Comparison of ENCODE assay signal across 15 mouse cellular contexts in the genomic region with DNA sequence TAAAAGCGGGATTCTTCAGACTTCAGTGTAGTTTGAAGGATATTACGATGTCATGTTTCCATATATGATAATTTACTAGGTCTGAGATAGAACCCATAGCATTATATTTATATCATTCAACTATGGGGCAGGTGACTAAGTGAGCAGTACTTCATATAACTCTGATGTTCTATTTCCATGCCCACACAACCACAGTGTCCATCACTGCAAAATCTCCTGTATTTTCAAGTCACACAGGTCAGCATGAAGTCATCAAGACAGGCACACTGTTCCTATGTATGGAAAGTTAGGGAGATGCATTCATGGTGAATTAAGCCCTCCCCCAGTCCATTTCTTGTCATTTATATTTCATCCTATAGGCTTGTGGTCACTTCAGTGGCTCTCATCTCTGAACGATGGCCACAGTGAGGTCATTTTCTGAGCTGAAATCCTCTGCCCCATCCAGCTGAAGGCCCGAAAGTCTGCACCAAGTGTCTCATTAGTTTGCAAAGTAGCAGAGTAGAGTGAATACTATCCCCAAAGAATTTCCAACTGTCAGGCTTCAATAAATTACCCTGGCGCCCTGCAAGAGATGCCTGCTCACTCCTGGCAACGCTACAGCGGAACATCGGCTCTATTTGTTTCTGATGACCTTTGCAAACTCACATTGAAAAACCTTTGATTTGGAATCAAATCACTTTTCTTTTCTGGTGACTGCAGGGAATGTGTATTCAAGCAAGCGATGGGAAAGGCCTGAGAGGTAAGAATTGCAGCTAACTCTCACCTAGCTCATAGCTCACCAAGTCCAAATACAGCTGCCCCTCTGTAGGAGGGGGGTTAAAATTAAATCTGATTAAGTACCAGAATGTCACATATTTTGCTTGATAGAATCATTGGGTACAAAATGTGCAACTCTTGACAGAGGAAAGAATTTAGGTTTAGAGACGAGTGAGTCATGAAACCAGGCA.
DNase-seq lines count a peak whose midpoint lies in the region; ATAC-seq lines count a peak whose summit lies in the region.
"Had no signal": no experiment of that assay in that cellular context is flagged by ENCODE, and none has a peak within 500 bp of the region (broad histone marks: within the 10 kb centered on the region; RNA-seq: fewer than 3 reads in every experiment).

No protein-coding gene starts in this region.

- no peak overlapping the region for H3K4me3 ChIP-seq in midbrain, embryonic 10.5 days
- no peak overlapping the region for H3K4me3 ChIP-seq in midbrain, embryonic 15.5 days
- H3K4me3 ChIP-seq in hindbrain, embryonic 15.5 days, result no peak overlapping the region
- H3K4me3 ChIP-seq in neural tube, embryonic 14.5 days (ENCODE audit: low read depth, low read length), result no peak overlapping the region
- H3K4me3 ChIP-seq: embryonic facial prominence, embryonic 15.5 days; limb, embryonic 10.5 days; liver, embryonic 13.5 days; megakaryocyte, embryonic 14.5 days had no signal

- H3K27ac ChIP-seq in midbrain, embryonic 10.5 days (replicated peaks), result no peak overlapping the region; the same call in 1 of the 2 replicates
- no peak overlapping the region for H3K27ac ChIP-seq in midbrain, embryonic 15.5 days
- no peak overlapping the region for H3K27ac ChIP-seq in hindbrain, embryonic 15.5 days (replicated peaks)
- H3K27ac ChIP-seq in neural tube, embryonic 14.5 days (ENCODE audit: low read depth, low read length), result no peak overlapping the region
- H3K27ac ChIP-seq: embryonic facial prominence, embryonic 15.5 days; limb, embryonic 10.5 days; liver, embryonic 13.5 days had no signal

- H3K4me2 ChIP-seq in midbrain, embryonic 15.5 days, result no peak overlapping the region
- no peak overlapping the region for H3K4me2 ChIP-seq in hindbrain, embryonic 15.5 days
- no peak overlapping the region for H3K4me2 ChIP-seq in neural tube, embryonic 14.5 days (ENCODE audit: low read depth, low read length)
- H3K4me2 ChIP-seq: embryonic facial prominence, embryonic 15.5 days; heart, embryonic 11.5 days; liver, embryonic 13.5 days had no signal

- no peak for ATAC-seq in midbrain, embryonic 15.5 days (replicated peaks)
- ATAC-seq in hindbrain, embryonic 15.5 days (ENCODE audit: low FRiP score, low read depth), result peak; percentile 30; the same call in 1 of the 2 replicates
- peak; percentile 76; the same call in 1 of the 2 replicates for ATAC-seq in neural tube, embryonic 14.5 days (ENCODE audit: low read depth)

- H3K9ac ChIP-seq in midbrain, embryonic 15.5 days, result no peak overlapping the region
- H3K9ac ChIP-seq in hindbrain, embryonic 15.5 days, result no peak overlapping the region
- no peak overlapping the region for H3K9ac ChIP-seq in neural tube, embryonic 14.5 days (replicated peaks; ENCODE audit: low read depth, low read length)
- H3K9ac ChIP-seq: embryonic facial prominence, embryonic 15.5 days; liver, embryonic 13.5 days had no signal

- no peaks in the 10 kb centered on the region for H3K27me3 ChIP-seq in midbrain, embryonic 10.5 days (ENCODE audit: low read depth, poor library complexity, severe bottlenecking)
- H3K27me3 ChIP-seq in midbrain, embryonic 15.5 days (replicated peaks), result no peaks in the 10 kb centered on the region
- no peaks in the 10 kb centered on the region for H3K27me3 ChIP-seq in hindbrain, embryonic 15.5 days
- no peaks in the 10 kb centered on the region for H3K27me3 ChIP-seq in neural tube, embryonic 14.5 days (ENCODE audit: control insufficient read depth, insufficient read depth, low read length)
- H3K27me3 ChIP-seq: liver, embryonic 13.5 days; megakaryocyte, embryonic 14.5 days had no signal

- H3K4me1 ChIP-seq in midbrain, embryonic 10.5 days, result peaks cover 8% of the 10 kb centered on the region
- H3K4me1 ChIP-seq in midbrain, embryonic 15.5 days, result no peaks in the 10 kb centered on the region; the same call in 1 of the 2 replicates
- H3K4me1 ChIP-seq in hindbrain, embryonic 15.5 days (replicated peaks), result 0 out of 2 replicates have a peak, but pooled peaks cover 9% of the 10 kb centered on the region
- no peaks in the 10 kb centered on the region for H3K4me1 ChIP-seq in neural tube, embryonic 14.5 days (ENCODE audit: control insufficient read depth, insufficient read depth, low read length)
- H3K4me1 ChIP-seq: embryonic facial prominence, embryonic 15.5 days; limb, embryonic 10.5 days; liver, embryonic 13.5 days; megakaryocyte, embryonic 14.5 days had no signal

- no peaks in the 10 kb centered on the region for H3K36me3 ChIP-seq in midbrain, embryonic 10.5 days
- no peaks in the 10 kb centered on the region for H3K36me3 ChIP-seq in midbrain, embryonic 15.5 days (replicated peaks)
- no peaks in the 10 kb centered on the region for H3K36me3 ChIP-seq in hindbrain, embryonic 15.5 days
- H3K36me3 ChIP-seq in neural tube, embryonic 14.5 days (ENCODE audit: control insufficient read depth, insufficient read depth, low read length), result no peaks in the 10 kb centered on the region
- H3K36me3 ChIP-seq: embryonic facial prominence, embryonic 15.5 days; limb, embryonic 10.5 days; liver, embryonic 13.5 days had no signal

- H3K9me3 ChIP-seq in midbrain, embryonic 10.5 days (replicated peaks), result no peaks in the 10 kb centered on the region
- H3K9me3 ChIP-seq in midbrain, embryonic 15.5 days, result no peaks in the 10 kb centered on the region
- no peaks in the 10 kb centered on the region for H3K9me3 ChIP-seq in hindbrain, embryonic 15.5 days
- no peaks in the 10 kb centered on the region for H3K9me3 ChIP-seq in neural tube, embryonic 14.5 days (ENCODE audit: control insufficient read depth, low read length)
- H3K9me3 ChIP-seq: embryonic facial prominence, embryonic 15.5 days; limb, embryonic 10.5 days; liver, embryonic 13.5 days; megakaryocyte, embryonic 14.5 days had no signal

- 55% methylated on average over 10 of the region's 10 CpGs for WGBS in midbrain, embryonic 10.5 days
- WGBS in midbrain, embryonic 15.5 days, result 31% methylated on average over 10 of the region's 10 CpGs
- WGBS in hindbrain, embryonic 15.5 days, result 30% methylated on average over 10 of the region's 10 CpGs
- 31% methylated on average over 10 of the region's 10 CpGs for WGBS in neural tube, embryonic 14.5 days

- peak; percentile 6 for DNase-seq in adrenal gland, postnatal 10 days
- DNase-seq in adrenal gland, postnatal 25 days, result no peak
- DNase-seq in midbrain, embryonic 10.5 days (ENCODE audit: low spot score), result peak; percentile 17
- no peak for DNase-seq in layer of hippocampus, adult 9-11 months
- no peak for DNase-seq in cerebellum, adult 9-11 months
- DNase-seq: gastrocnemius, postnatal 25 days; kidney, adult 11 months; liver, embryonic 13.5 days had no signal

Comparison
In these comparisons a context has a peak if more than half of its experiments do, and no peak if none do; other contexts are left out.
1. DNase-seq: peak in adrenal gland, postnatal 10 days (single experiment) and midbrain, embryonic 10.5 days (single experiment); none in adrenal gland, postnatal 25 days (single experiment), layer of hippocampus, adult 9-11 months (single experiment) and cerebellum, adult 9-11 months (single experiment).